Mouse (Mus musculus): ENCODE results near the gene Ebf4. TPM values are rescaled to one million over a fixed set of nuclear protein-coding genes. Genes with fewer than 3 reads are reported as not detected.
"Not testable (repeated sequence)": the region's sequence is repeated elsewhere in the genome, so short reads cannot be mapped to it uniquely, and the experiment has no call there.

The Ebf4 gene
- polyA plus RNA-seq, 1 experiment = 1.2 TPM

DNA sequence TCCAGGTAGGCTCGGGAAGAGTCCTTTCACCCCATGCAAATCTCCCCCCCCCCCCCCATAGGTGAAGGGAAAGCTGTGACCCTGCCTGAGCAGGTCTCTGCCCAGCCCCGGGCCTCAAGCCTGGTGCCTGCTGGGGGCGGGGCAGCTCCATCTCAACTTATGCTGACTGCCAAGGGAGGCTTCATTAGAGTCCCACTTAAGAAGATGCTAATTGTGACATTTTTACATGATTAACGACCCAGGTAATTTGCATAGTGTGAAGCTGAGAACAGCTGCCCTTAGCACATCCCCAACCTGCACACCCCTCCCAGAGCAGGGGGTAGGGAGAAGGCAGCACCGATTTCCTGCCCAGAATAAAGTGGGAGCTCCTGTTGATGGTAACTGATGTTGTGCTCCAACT lies 63.9 kb downstream of the Ebf4 start:
- H3K27ac ChIP-seq (ENCODE audit: insufficient read depth, low read depth, low read length) = no peak overlapping the region
- WGBS = 22% methylated on average over 5 of the region's 5 CpGs
- H3K4me1 ChIP-seq (ENCODE audit: control insufficient read depth, insufficient read depth, insufficient read length, low read length) = no peaks in the 10 kb centered on the region
- H3K36me3 ChIP-seq (ENCODE audit: control insufficient read depth, insufficient read depth, low read length) = no peaks in the 10 kb centered on the region
- TF ChIP-seq POLR2A (IDR thresholded peaks at IDR 0.05; ENCODE audit: low read depth, low read length) = no peak
- no peak for TF ChIP-seq CTCF (IDR thresholded peaks at IDR 0.05; ENCODE audit: extremely low read depth, insufficient read length, insufficient replicate concordance, low read depth, low read length)
- H3K4me3 ChIP-seq (ENCODE audit: low read depth, low read length) = no peak overlapping the region
- peaks cover 12% of the 10 kb centered on the region; the same call in 1 of the 2 replicates for H3K27me3 ChIP-seq (ENCODE audit: control insufficient read depth, insufficient read depth, low read length)

GRCm38 (mm10) chr2:130362511-130363026 lies 67.6 kb downstream of the Ebf4 start:
- 11% methylated on average over 14 of the region's 14 CpGs for WGBS
- no peaks in the 10 kb centered on the region for H3K36me3 ChIP-seq (ENCODE audit: control insufficient read depth, insufficient read depth, low read length)
- H3K4me3 ChIP-seq (ENCODE audit: low read depth, low read length) = no peak overlapping the region
- peaks cover 16% of the 10 kb centered on the region; the same call in 1 of the 2 replicates for H3K27me3 ChIP-seq (ENCODE audit: control insufficient read depth, insufficient read depth, low read length)
- H3K27ac ChIP-seq (ENCODE audit: insufficient read depth, low read depth, low read length) = no peak overlapping the region
- no peaks in the 10 kb centered on the region for H3K4me1 ChIP-seq (ENCODE audit: control insufficient read depth, insufficient read depth, insufficient read length, low read length)
- no peak for TF ChIP-seq POLR2A (IDR thresholded peaks at IDR 0.05; ENCODE audit: low read depth, low read length)
- TF ChIP-seq CTCF (IDR thresholded peaks at IDR 0.05; ENCODE audit: extremely low read depth, insufficient read length, insufficient replicate concordance, low read depth, low read length) = 0 out of 2 replicates have a peak, but pooled peaks have one; percentile 29

DNA sequence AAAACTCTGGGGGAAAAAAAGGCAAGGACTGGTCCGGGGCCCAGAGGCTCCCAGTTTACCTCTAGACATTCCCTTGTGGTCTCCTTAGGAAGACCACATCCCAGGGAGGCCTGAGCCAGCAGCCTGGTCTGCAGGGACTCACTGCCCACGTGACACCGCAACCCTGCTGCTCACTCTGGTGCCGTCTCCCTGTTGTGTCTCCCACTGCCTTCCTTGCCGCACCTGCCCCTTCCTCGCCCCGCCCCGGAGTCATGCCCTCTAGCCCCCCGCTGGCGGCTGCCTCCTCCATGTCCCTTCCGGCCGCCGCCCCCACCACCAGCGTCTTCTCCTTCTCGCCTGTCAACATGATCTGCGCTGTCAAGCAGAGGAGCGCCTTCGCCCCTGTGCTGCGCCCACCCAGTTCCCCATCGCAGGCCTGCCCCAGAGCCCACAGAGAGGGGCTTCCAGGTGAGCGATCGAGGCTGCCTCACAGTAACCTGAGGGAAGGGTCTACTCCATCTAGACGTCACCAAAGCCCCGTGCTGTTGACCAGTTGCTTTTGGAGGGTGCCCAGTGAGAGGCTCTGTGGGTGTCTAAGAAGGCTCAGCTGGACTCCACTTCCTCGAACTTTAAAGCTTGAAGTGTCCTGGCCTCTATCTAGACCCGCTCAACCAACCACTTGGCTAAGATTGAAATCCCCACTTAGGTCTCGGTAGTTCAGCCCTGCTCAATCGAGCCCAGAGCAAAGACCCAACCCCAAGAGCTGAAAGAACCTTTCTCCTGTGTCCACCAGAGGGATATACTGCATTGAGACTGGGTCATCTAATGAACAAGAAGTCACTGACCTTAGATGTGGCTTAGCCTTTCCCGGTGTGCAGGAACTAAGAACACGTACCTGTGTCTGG lies 70.5 kb downstream of the Ebf4 start:
- no peaks in the 10 kb centered on the region for H3K4me1 ChIP-seq (ENCODE audit: control insufficient read depth, insufficient read depth, insufficient read length, low read length)
- 0 out of 2 replicates have a peak overlapping the region, but pooled peaks have one; percentile 14 for H3K4me3 ChIP-seq (ENCODE audit: low read depth, low read length)
- no peak overlapping the region for H3K27ac ChIP-seq (ENCODE audit: insufficient read depth, low read depth, low read length)
- 27% methylated on average over 30 of the region's 30 CpGs for WGBS
- peaks cover 16% of the 10 kb centered on the region; the same call in 1 of the 2 replicates for H3K27me3 ChIP-seq (ENCODE audit: control insufficient read depth, insufficient read depth, low read length)
- no peak for TF ChIP-seq CTCF (IDR thresholded peaks at IDR 0.05; ENCODE audit: extremely low read depth, insufficient read length, insufficient replicate concordance, low read depth, low read length)
- TF ChIP-seq POLR2A (IDR thresholded peaks at IDR 0.05; ENCODE audit: low read depth, low read length) = no peak
- H3K36me3 ChIP-seq (ENCODE audit: control insufficient read depth, insufficient read depth, low read length) = no peaks in the 10 kb centered on the region

DNA sequence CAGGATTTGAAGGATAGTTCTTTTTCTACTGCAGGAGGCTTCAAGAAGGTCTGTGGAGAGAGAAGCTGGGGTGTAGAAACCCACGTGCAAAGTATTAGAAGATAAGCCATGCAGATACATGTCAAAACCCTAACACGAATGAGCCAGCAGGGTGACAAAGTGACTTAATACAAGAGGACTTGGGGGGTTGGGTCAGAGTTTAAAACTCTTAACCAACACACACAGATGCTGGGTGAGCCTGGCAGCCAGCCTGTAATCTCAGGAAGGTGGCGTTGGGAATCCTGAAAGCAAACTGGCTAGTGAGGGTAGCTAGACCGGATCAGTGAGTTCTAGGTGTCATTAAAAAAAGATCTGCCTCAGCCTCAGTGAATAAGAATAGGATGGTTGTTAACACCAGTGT lies 72.4 kb downstream of the Ebf4 start:
- WGBS = 33% methylated on average over 4 of the region's 4 CpGs
- Histone ChIP-seq H3K36me3 (ENCODE audit: control insufficient read depth, insufficient read depth, low read length) (no peaks in the 10 kb centered on the region), H3K27ac (ENCODE audit: insufficient read depth, low read depth, low read length) (no peak overlapping the region), H3K4me1 (ENCODE audit: control insufficient read depth, insufficient read depth, insufficient read length, low read length) (no peaks in the 10 kb centered on the region), H3K4me3 (ENCODE audit: low read depth, low read length) (no peak overlapping the region), H3K27me3 (ENCODE audit: control insufficient read depth, insufficient read depth, low read length) (peaks cover 9% of the 10 kb centered on the region; the same call in 1 of the 2 replicates)
- TF ChIP-seq CTCF (IDR thresholded peaks at IDR 0.05; ENCODE audit: extremely low read depth, insufficient read length, insufficient replicate concordance, low read depth, low read length) (no peak), POLR2A (IDR thresholded peaks at IDR 0.05; ENCODE audit: low read depth, low read length) (no peak)

DNA sequence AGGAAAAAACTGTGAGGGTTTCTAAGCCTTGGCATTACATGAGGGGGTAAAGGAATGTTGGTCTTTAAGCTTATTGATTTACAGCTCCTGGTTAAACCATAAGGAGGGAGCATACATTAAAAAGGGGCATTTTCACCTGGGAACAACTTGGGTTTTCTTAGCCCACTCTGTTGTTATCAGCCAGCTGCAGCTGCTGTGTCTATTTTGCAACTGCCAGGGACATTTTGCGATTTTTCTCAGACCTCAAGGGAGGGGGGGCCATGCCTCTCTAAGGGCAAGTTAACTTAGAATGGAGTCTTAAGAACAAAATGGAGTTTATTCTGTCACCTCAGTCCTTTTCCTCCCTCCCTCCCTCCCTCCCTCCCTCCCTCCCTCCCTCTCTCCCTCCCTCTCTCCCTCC lies 78.1 kb downstream of the Ebf4 start:
- 9% methylated on average over 1 of the region's 1 CpGs for WGBS
- H3K4me1 ChIP-seq (ENCODE audit: control insufficient read depth, insufficient read depth, insufficient read length, low read length); H3K36me3 ChIP-seq (ENCODE audit: control insufficient read depth, insufficient read depth, low read length); H3K27ac ChIP-seq (ENCODE audit: insufficient read depth, low read depth, low read length); H3K27me3 ChIP-seq (ENCODE audit: control insufficient read depth, insufficient read depth, low read length); H3K4me3 ChIP-seq (ENCODE audit: low read depth, low read length): not testable (repeated sequence)

DNA sequence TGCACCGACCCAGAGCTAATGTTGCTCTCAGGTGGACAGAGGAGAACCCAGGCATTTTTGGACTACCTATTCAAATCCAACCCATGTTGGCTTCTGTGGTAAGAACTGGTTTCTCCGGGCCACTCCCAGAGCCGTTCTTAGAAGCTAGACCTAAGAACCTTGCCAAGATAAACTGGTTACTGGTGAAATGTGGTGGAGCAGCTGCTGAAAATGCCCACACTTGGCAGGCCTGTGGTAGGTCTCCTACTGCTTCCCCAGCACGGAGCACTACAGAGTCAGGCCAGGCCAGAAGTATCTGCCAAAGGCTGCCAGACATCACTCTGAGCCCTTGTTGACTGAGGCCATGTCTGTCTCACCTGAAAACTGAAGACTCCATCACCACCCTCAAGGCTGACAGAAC lies 80.0 kb downstream of the Ebf4 start:
- TF ChIP-seq CTCF (IDR thresholded peaks at IDR 0.05; ENCODE audit: extremely low read depth, insufficient read length, insufficient replicate concordance, low read depth, low read length) = no peak
- no peak for TF ChIP-seq POLR2A (IDR thresholded peaks at IDR 0.05; ENCODE audit: low read depth, low read length)
- 68% methylated on average over 4 of the region's 4 CpGs for WGBS
- no peaks in the 10 kb centered on the region for H3K4me1 ChIP-seq (ENCODE audit: control insufficient read depth, insufficient read depth, insufficient read length, low read length)

DNA sequence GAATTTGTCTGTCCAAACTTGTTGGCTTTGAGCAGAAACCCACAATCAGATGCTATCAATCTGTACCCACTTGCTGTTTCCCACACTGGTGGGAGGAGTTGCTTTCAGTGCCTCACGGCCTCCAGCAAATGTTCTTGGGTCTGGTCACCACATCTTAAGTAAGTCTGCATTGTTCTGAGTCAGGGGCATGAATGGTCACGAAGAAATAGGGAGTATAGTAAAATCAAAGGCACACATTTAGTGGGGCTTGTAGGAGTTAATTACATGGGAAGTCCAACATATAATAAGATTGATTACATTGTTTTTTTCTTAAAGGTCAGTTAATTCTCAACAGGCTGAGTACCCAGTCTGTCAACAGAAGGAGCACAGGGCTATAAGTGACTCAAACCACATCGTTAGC lies 88.2 kb downstream of the Ebf4 start:
- Histone ChIP-seq H3K27me3 (ENCODE audit: control insufficient read depth, insufficient read depth, low read length) (0 out of 2 replicates have a peak, but pooled peaks cover 2% of the 10 kb centered on the region), H3K4me1 (ENCODE audit: control insufficient read depth, insufficient read depth, insufficient read length, low read length) (no peaks in the 10 kb centered on the region), H3K36me3 (ENCODE audit: control insufficient read depth, insufficient read depth, low read length) (no peaks in the 10 kb centered on the region), H3K27ac (ENCODE audit: insufficient read depth, low read depth, low read length) (no peak overlapping the region), H3K4me3 (ENCODE audit: low read depth, low read length) (no peak overlapping the region)
- WGBS = 51% methylated on average over 3 of the region's 3 CpGs
- no peak for TF ChIP-seq CTCF (IDR thresholded peaks at IDR 0.05; ENCODE audit: extremely low read depth, insufficient read length, insufficient replicate concordance, low read depth, low read length)
- no peak for TF ChIP-seq POLR2A (IDR thresholded peaks at IDR 0.05; ENCODE audit: low read depth, low read length)

More for the DNA sequence above, 80.0 kb downstream of the Ebf4 start:
- H3K27ac ChIP-seq (ENCODE audit: insufficient read depth, low read depth, low read length) = no peak overlapping the region
- no peak overlapping the region for H3K4me3 ChIP-seq (ENCODE audit: low read depth, low read length)
- no peaks in the 10 kb centered on the region for H3K27me3 ChIP-seq (ENCODE audit: control insufficient read depth, insufficient read depth, low read length)
- H3K36me3 ChIP-seq (ENCODE audit: control insufficient read depth, insufficient read depth, low read length) = no peaks in the 10 kb centered on the region
